Mouse (Mus musculus) right cerebral cortex, postnatal 36 days (tissue): ENCODE results near the gene 2210011C24Rik.
A peak's percentile ranks its signal among the peaks of the same experiment; 100 is the strongest.

Experiments used
- DNase-seq, 2 experiments: peaks; one replicate each; pipeline ENCODE4 v3.0.0; 2022; ENCODE audit warnings: low spot score in 2 of 2, mixed read lengths in 1 of 2

Gene 2210011C24Rik

DNA sequence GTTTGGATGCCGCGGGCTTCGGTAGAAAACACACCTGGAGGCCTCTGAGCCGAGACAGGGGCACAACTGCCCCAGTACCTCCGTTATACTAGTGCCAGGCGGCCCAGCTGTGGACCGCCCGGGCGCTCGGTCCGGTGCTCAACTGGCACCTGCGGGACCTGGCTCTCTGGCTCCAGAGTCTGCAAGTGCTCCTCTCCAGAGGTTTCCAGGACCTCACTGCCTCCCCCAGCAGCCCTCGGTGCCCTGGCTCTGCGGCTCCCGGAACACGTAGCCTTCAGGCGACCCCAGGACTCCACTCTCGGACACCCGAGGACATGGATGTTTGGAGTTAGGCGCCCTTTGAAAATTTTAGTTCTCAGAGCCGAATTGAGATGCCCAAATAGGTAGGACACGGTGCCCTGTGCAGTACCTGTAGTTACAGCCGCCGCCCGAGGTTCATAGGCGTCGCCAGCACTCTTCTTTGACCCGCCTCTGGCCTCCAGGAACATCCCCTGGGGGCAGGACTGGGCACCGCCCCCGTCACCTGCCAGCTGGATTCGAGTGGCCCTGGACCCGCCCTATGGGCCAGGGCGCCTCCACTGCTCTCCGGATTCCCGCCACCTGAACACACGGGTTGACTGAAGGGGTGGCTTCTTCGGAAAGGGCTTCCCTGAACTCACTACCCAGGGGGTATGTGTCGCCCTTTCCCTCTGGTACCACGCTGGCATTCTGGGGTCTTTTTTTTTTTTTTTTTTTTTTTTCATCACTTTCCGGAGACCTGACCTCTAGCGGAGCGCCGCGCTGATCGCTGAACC is at the start of gene 2210011C24Rik:
Gene 2210011C24Rik (minus strand): TSS at position 467 of the 794 bp plus-strand sequence.
- no peak for DNase-seq

DNA sequence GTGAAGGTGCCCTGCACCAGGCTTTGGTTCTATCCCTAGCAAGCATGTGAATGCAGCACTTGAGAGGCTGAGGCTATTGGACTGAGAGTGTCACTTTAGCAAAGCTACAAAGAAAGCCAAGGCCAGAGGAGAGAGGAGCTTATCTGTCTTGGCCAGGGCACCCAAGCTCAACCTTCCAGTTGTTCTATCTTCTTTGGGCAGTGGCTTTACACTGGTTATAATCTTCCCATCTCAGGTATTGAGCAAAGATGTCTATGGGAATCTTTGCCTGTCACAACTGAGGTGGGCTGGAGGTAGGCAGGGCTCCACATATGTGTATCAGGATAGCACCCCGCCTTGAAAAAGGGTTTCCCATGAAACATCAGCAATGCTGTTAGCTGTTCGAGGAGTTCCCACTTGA is 48.3 kb upstream of the 2210011C24Rik start:
- no peak for DNase-seq

DNA sequence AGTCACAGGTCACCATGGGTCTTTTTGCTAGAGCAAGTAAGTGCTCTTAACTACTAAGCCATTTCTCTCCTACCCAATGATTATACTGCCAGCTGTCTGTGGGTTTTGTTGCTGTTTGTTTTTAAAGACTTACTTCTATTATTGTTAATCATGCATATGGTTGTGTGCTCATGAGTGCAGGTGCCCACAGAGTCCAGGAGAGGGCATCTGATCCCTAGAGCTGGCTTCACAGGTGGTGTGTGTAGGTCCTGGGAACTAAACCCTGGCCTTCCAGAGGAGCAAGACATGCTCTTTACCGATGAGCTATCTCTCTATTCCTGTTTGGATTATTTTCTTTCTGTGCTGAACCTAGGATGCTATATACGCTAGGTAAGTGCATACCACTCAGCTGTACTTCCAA is 47.3 kb upstream of the 2210011C24Rik start:
- DNase-seq = no peak

DNA sequence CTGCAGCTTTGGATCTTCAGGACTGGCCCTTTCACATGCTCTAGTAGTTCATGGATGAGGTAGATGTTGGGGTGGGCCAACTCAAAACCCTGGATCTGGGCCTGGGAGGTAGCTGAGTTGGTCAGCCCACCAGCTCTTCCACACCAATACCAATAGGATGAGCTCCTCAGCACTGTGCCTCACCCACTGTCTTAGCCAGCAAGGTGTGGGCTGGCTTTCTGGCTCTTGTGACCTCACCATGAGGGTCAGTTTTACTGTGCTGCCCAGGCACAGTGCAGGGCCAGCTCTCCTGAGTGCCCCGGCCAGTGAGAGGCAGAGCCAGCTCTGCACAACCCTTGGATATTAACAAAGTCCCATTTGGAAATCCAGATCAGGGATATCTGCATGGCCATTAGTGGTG is 45.9 kb upstream of the 2210011C24Rik start:
- no peak for DNase-seq

DNA sequence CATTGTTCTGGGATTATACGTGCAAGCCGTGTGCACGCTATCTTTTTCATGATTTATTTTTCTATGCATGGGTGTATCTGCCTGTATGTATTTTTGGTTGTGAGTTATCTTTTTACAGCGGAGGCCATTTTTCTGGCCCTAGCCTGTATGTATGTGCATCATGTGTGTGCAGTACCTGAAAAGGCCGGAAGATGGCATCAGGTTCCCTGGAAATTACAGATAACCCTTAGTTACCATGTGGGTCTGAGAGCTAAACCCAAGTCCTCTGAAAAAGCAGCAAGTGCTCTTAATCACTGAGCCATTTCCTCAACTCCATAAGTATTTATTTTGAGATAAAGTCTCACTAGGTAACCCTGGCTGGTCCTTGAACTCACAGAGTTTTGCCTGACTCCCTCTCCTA is 41.3 kb upstream of the 2210011C24Rik start:
- DNase-seq = no peak

DNA sequence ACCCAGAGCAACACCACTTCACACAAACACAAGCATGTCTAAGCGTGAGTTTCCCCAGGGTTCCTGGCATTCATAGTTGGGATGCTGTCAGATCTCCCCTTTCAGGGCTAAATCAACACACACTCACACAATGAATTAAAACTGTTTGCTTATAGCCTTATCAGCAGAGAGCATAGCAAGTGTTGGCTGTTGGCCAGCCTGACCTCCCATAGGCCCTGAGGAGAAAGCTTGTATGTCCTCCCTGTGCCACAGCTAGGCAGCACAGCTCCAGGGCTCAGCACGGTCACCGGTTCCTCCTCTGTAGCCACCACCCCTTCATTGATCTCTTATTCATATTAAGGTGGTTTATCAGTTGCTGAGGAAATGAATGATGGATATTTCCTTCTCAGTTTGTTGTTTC is 40.8 kb upstream of the 2210011C24Rik start:
- DNase-seq = no peak

DNA sequence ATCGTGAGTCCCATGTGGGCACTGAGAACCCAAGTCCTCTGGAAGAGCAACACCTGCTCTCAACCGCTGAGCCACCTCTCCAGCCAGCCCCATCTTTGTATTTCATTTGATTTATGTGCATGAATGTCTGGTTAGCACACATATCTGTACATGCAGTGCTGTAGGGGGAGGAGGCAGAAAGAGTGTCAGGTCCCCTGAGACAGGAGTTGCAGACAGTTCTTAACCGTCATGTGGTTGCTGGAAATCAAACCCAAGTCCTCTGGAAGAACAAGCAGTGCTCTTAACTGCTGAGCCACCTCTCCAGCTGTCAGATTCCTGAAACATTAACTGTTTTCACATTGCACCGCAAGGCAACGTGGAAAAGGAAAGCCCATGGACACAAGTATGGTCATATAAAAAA is 36.2 kb upstream of the 2210011C24Rik start:
- DNase-seq = no peak

DNA sequence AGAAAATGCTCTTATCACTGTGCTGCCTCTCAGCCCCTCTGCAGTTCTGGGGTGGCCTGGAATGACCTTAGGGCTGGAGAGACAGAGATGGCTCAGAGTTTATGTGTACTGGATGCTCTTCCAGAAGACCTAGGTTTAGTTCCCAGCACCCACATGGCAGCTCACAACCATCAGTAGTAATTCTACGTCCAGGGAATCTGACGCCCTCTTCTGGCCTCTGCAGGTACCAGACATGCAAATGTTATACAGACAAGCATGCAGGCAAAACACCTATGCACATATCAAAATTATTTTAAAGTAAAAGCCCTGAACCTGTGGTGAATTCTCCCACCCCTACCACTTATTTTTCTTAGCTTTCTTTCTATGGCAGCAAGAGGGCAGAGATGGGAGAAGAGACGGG is 34.5 kb upstream of the 2210011C24Rik start:
- DNase-seq = no peak

DNA sequence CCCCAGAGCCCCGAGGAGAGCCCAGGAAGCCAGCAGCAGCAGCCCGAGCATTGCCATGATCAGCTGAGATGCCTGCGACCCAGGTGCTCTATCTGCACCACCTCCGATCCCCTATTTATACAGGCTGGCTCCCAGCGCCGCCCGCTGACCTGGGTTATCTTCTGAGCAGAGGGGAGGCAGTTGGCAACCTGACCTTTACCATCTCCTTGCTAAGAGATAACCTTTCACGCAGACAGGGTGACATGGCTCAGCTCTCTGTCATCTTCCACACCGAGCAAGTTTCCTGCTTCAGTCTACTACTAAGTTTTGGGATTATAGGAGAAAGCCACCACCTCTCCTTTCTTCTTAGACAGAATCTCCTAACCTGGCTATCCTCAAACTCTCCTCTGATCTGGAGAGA is 32.9 kb upstream of the 2210011C24Rik start, which contains the start of gene Rln3:
Gene Rln3 (minus strand): TSS at position 101 of the 400 bp plus-strand sequence.
- DNase-seq = no peak

DNA sequence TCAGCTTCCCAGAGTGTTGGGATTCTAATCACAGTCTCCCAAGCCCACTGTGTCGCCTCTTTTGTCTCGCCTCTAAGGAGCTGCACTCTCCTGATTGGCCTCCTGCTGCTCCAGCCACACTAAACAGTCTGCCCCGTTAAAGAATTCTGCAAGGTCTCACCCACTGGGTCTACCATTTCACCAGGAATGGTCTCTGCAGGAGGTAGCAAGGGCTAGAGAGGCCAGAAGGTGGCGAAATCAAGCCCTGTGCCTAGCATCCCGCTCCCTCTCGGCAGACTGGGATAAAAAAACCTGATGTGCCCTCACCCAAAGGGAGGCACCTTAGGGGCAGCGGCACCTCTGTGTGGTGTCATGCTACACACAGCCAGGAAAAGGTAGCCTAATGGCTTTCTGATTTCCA is 32.1 kb upstream of the 2210011C24Rik start:
- DNase-seq = no peak

DNA sequence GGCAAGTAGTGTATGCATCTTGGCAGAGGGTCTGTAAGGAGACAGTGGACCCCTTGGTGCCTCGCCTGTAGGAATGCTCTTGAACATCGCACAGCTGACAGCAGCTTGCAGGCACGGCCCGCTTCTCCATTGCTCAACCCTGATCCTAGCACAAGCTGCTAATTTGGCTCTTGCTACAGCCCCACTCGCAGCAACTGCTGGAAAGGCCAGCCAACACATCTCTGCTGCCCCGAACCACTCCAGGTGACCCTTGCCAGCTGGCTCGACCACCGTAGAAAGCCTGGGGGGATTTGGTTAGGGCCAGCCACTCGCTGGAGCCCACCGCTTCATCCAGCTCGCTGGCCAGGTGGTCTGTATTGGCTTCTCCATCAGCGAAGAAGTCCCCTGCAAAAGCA is 31.0 kb upstream of the 2210011C24Rik start:
- no peak for DNase-seq

DNA sequence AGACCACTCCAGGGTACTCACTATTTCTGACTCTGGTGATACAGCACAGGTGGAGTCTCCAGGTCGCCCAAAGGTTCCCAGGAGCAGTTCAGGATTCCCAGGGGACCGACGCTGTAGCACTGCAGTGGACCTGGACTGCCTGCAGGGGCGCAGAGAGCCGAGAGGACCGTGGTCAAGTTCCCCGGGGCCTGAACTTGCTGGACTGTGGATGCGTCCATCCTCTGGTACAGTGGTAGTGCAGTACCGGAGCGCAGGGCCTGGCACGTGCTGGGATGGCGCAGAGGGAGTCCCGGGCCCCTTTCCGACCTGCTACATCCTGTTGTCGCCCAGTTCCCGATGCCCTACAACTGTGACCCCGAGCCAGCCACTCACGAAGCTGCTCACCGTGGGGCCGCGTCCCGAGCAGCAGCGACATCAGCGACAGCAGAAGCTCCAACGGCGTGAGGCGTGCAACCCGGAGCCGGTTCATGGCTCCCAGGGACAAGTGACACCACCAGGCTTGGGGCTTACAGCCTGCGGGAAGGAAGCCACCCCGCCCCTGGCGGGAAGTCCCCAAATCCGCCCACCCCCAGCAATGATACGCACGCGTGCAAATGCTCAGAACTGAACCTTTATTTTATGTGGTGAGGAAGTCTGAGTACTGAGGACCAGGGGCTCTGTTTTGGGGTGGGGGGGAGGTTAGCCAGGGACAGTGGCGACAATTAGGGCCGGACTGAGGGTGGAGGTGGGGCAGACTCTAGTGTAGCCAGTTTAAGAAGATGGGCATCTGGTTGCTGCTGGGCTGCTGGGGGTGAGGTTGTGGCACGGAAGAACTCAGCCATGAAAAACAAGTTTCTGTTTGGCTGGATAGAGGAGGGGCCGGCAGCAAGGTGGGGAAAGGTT is 30.3 kb upstream of the 2210011C24Rik start, which contains the start of gene Il27ra:
Gene Il27ra (minus strand): TSS at position 524 of the 882 bp plus-strand sequence.
- no peak for DNase-seq

DNA sequence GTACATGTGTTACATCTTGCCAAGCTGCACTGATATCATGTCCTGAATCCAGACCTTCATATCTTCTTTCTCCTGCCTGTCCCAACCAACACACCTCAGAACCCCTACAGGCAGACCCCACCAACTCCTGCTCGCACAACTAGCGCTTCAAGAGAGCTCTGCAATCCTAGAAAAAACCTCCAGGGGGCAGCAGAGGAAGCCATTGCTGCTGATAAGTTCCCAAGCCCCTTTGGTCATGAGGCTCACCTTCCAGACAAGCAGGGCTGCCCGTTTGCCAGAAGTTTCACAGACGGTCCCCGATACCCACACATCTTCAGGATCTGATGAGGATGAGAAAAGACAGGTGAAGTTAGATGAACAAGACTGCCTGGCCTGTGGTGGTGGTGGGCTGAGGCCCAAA is 27.1 kb upstream of the 2210011C24Rik start:
- DNase-seq = peak; percentile 30 to 41

DNA sequence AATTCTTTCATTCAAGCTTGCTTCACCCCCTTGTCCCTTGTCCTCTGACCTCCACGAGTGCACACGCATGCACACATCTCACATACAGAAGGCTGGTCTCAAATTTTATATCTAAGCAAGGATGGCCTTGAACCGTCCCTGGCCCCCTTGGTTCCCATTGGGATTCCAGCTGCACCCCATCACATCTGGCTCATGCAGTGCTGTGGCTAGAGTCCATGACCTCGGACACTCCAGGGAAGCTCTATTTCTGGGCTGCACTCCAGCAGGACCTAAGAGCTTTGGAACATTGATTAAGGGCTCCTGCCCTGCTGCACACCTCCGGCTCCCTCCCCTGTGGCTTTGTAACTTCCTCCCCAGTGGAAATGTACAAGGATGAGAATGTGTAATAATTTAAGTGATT is 26.0 kb upstream of the 2210011C24Rik start:
- DNase-seq = no peak

DNA sequence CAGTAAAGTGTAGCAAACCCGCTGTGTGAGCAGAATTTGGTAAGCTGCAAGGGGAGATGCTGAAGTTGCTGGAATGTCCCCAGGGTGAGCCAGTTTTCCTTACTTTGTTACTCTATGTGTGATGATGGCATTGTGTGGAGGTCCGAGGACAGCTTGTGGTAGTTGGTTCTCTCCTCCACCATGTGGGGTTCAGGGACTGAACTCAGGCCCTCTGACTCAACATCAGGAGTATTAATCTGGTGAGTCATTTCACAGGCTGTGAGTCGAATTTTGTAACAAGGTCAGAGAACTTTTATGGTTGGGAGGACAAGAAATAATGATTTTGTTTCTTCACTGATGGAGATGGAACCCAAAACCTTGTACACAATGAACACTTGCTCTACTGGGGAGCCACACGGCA is 20.8 kb upstream of the 2210011C24Rik start:
- DNase-seq = no peak

DNA sequence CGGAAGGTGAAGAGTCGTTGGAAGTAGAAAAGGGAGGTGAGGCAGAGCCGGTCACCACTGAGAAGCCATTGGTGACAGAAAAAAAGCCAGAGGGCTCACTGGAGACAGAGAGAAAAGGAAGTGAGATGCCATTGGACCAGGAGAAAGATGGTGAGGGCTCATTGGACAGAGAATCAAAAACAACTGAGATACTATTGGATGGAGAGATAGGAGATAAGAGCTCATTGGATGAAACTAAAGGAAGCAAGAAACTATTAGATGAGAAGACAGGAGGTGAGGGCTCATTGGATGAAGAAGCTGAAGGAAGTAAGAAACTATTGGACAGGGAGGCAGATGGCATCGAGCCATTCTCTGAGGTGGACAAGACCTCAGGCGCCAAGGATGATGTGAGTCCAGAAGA is 17.3 kb upstream of the 2210011C24Rik start:
- DNase-seq = no peak

DNA sequence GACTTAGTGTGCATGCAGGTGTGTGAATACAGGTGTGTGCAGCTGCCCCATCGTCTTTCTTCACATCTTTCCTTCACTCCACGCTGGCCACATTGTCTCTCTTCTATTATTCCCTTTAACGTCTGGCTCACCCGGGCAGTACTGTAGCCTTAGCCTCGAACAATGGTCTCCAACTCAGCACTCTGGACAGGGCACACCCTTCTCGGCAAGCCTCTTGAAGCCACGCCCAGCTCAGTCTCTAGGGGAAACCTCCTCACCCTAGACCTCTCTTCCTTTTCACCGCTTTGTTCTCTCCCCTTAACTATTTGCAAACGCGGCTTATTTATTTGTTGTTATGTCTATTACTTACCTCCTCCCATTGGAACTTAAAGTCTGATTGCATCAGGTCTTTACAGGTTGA is 15.5 kb upstream of the 2210011C24Rik start:
- DNase-seq = no peak

DNA sequence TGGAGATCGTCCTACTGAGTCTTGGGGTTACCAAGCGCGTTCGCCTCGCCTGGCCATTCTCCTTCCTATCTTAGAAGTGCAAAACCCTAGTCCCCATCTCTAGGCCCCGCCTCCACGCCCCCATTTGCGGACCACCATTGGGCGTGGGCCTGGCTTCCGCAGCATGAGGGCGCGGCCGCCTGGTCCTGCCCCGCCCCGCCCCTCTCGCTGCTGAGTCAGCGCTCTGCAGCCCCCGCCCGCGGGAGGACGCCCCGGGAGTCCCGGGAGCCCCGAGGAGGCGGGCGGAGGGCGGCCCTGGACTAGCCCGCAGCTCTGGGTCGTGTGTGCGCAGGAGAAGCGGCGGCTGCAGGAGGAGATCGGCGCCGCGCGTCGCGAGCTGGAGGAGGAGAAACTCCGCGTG is 13.9 kb upstream of the 2210011C24Rik start:
- no peak for DNase-seq

DNA sequence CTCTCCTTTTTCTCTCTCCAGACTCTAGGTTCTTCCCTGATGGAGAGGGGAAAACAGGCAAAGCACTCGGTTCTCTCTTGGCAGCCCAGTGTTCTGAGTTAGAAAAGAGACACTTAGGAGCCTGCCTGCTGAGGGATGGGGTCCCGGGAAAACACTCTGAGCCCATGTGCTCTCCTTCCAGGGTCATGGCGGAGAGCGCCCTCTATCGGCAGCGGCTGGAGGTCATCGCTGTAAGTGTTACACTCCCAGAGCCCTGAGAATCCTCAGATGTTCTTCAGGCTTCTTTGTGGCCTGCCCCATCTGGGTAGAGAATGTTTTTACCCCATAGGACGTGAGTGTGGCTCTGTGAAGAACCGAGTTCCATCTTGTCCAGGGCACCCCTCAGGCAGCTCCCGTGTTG is 12.2 kb upstream of the 2210011C24Rik start:
- DNase-seq = no peak

DNA sequence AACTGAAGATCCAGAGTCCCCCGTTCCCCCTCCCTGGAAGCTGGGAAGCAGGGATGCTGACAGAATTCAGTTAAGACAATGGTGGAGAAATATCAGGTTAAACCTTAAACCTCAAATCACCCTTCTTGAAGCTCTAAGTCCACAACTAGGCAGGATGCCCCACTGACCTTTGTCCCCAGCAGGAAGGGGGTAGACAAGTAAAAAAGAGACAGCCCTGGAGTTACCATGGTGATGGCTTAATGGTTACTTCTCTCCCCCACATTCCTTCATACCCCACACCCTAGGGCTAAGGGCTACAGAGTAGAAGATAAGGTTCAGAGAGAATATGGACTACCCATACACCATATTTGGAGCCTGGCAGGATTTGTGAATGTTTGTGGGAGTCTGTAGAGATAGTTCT is 11.7 kb upstream of the 2210011C24Rik start:
- DNase-seq = no peak

DNA sequence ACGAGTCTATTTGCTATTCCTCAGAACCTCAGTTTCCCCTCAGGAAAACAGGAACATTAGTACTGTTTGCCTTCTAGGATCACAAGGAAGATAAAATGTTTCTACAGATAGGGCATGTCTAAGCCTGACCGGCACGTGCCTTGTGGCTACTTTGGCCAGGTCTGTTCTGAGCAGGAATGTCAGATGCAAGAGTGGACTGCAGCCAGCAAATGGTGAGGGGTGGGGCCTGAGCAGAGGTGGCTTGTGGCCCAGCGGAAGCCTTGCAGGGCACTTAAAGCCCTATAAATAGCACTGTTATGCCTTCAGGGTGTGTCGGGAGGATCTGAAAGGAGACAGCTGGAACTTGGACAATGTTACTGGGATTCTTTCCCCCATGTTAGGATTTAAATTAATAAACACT is 11.1 kb upstream of the 2210011C24Rik start:
- DNase-seq = no peak

DNA sequence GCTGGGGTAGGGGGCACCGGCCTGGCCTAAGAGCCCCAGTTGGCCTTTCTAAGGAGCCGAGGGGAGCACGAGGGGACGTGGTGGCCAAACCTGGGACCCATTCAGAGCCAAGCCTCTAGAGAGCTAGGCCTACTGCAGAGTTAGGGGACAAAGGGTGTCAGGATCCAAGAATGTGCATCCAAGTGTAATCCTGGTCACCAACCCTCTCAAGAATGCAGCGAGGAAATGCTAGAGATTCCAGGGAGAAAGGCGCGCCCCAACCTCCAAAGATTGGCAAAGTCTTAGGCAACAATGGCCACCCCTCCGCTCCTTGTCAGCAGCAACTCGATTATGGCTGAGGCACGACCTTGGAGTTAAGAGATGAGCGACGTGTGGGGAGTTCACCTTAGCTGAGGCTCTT is 9.6 kb upstream of the 2210011C24Rik start:
- DNase-seq = no peak

DNA sequence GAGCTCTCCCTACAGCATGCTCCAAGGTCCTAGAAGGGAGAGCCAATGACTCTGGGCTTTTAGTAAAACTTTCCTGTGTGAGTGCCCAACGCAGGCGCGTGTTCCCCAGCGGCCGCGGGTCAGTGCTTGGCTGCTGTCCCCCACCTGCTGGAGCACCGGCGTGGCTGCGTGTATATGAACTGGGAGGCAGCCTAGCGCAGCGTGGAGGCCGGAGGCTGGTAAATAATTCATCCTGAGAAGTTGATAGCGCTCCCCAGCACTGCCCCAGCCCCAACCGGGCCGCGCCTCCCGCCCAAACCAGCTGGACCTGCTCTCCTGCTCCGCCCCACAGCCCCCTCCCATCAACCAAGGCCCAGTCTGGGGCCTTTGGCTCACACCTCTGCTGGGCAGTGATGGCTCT is 9.1 kb upstream of the 2210011C24Rik start, which contains the start of gene Palm3:
Gene Palm3 (plus strand): TSS at position 376 of the 400 bp plus-strand sequence.
- DNase-seq = no peak
